Mouse (Mus musculus): Measurements from ENCODE around the gene Arhgdib. TPM values are rescaled to one million over a fixed set of nuclear protein-coding genes. Genes with fewer than 3 reads are reported as not detected.

The Arhgdib gene
- total RNA-seq, 2 experiments from 2014 or later, result 10.2 to 13.0 TPM

DNA sequence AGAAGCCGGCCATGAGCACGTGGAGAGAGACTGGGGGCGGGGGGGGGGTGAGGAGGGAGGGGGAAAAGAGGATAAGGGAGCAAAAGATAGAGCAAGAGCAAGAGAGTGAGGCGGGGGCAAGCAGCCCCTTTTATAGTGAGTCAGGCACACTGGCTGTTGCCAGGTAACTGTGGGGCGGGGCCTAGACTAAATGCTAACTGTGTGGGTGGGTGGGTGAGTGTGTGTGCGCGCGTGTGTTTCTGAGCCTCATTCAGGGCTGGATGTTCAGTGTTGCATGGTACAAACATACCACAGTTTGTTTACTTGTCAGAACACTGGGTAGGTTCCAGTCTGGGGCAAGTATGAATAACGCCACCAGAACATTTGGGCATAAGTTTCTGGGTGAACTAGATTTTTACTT lies 5.2 kb upstream of the Arhgdib start:
- intact Hi-C loops (cut with DNase I), result no loop called here
- no peak for TF ChIP-seq CTCF (IDR thresholded peaks at IDR 0.05)
- peak in 1 of 2 experiments; percentile 41 for DNase-seq (ENCODE audit: extremely low spot score in 1 of 2, low spot score in 2 of 2)
- no peak overlapping the region for H3K27ac ChIP-seq
- no peak overlapping the region for H3K4me3 ChIP-seq

DNA sequence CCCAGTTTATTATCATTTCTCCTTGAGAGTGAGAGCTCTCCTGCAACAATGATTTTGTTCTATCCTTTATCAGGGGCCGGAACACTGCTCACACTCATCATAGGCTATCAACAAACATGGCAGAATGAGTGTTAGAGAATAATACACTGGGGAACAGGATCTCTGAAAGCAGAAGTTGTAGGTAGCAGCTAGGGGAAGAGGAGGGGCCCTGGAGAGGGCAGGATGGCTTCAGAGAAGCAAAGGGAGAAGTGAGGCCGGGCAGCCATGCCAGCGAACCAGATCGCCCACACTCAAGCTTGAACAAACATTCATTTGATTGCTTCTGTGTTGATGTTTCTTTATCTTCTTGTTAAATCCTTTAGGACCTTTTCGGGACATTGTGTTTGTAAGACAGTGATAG lies 4.5 kb upstream of the Arhgdib start:
- intact Hi-C loops (cut with DNase I), result no loop called here
- Histone ChIP-seq H3K4me3 (no peak overlapping the region), H3K27ac (no peak overlapping the region)
- DNase-seq (ENCODE audit: extremely low spot score in 1 of 2, low spot score in 2 of 2), result no peak
- TF ChIP-seq CTCF (IDR thresholded peaks at IDR 0.05), result no peak

DNA sequence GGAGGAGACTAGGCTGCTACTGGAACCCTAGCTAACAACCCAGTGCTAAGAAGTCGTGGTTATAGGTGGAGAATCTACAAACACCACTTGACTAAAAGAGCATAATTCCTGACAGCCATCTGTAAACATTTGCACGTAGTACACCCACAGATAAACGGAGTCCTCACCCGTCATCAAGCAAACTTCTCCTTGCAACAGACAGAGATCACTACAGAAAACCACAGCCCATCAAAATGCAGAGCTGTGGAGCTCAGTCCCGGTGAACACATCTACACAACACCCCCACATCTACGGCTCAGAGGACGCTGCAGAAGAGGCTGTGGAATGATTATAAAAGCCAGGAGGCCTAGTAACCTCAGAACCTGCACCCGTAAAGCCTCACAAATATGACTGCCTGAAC lies 2.8 kb upstream of the Arhgdib start:
- intact Hi-C loops (cut with DNase I), result no loop called here
- Histone ChIP-seq H3K27ac (no peak overlapping the region), H3K4me3 (no peak overlapping the region)
- no peak for DNase-seq (ENCODE audit: extremely low spot score in 1 of 2, low spot score in 2 of 2)
- no peak for TF ChIP-seq CTCF (IDR thresholded peaks at IDR 0.05)

DNA sequence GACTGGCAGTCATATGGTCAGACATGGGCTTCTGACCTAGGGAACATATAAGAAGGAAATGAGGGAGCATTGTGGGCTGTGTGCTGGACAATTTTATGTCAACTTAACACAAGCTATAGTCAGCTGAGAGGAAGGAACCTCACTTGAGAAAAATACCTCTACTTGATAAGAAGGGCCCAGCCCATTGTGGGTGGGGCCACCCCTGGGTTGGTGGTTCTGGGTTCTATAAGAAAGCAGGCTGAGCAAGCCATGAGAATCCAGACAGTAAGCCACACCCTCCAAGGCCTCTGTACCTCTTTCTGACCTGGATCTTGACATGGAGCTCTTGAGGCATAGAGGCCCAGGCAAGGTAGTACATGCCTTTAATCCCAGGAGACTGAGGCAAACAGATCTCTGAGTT lies 1.7 kb upstream of the Arhgdib start:
- no peak overlapping the region for H3K4me3 ChIP-seq
- no peak for TF ChIP-seq CTCF (IDR thresholded peaks at IDR 0.05)
- no peak overlapping the region for H3K27ac ChIP-seq
- DNase-seq (ENCODE audit: extremely low spot score in 1 of 2, low spot score in 2 of 2), result no peak
- intact Hi-C loops (cut with DNase I), result no loop called here

DNA sequence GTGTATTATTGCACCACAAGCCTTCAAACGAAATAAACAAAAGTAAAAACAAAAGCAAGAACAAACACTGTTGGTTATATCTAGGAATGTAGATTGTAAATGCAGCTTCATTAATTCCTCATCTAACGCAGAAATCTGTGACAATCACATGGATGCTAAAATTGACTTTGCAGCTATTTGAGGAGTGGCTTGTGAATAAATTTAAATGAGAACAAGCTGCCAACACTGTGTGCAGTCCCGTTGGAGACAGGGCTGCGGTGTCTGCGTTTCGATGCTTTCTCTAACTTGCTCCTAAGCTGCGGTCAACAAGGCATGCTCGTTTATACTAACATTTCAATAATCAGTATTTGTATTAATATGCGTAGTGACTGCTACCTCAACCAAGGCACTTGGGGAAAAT lies 581 bp upstream of the Arhgdib start:
- no peak for DNase-seq (ENCODE audit: extremely low spot score in 1 of 2, low spot score in 2 of 2)
- intact Hi-C loops (cut with DNase I), result no loop called here

DNA sequence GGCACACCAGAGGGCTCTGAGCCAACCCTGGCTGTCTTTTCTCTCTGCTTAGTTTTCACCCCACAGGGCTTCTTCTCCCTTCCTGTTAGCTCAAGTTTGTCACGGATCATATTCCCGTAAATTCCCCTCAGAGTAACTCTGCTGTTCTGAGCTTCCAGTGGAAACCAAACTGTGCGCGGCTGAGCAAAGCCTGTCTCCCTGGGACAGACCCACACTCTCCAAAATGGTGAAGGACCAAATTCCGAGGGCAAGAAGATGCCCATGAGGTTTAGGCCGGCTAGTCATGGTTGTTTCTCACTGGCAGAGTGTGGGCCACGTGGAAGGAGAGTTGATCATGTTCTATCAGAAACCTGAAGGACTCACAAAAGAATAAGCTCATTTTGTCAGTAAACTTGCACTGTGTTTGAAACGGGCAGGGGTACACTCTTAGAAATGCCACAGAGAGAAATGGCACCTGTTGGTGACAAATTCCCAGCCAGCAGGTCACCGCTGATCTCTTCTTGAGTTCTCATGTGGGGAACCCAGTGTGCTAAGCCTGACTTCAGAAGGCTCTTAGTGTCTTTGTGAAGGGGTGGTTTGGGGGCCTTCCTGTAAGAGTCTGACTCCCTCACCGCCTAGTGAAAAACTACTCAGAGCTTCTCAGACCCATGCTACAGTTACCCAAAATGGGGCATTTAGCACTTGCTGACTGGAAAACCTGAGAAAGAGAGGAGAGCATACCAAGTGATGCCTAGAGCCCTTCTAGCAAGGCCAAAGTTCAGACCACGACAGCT lies 1.3 kb downstream of the Arhgdib start:
- Histone ChIP-seq H3K4me3 (no peak overlapping the region), H3K27ac (peak overlapping the region; percentile 78)
- TF ChIP-seq CTCF (IDR thresholded peaks at IDR 0.05), result no peak
- intact Hi-C loops (cut with DNase I), result no loop called here
- DNase-seq (ENCODE audit: extremely low spot score in 1 of 2, low spot score in 2 of 2), result no peak

More for the DNA sequence above, 581 bp upstream of the Arhgdib start:
- Histone ChIP-seq H3K4me3 (no peak overlapping the region), H3K27ac (peak overlapping the region; percentile 78; the same call in 1 of the 2 replicates)
- TF ChIP-seq CTCF (IDR thresholded peaks at IDR 0.05), result no peak

DNA sequence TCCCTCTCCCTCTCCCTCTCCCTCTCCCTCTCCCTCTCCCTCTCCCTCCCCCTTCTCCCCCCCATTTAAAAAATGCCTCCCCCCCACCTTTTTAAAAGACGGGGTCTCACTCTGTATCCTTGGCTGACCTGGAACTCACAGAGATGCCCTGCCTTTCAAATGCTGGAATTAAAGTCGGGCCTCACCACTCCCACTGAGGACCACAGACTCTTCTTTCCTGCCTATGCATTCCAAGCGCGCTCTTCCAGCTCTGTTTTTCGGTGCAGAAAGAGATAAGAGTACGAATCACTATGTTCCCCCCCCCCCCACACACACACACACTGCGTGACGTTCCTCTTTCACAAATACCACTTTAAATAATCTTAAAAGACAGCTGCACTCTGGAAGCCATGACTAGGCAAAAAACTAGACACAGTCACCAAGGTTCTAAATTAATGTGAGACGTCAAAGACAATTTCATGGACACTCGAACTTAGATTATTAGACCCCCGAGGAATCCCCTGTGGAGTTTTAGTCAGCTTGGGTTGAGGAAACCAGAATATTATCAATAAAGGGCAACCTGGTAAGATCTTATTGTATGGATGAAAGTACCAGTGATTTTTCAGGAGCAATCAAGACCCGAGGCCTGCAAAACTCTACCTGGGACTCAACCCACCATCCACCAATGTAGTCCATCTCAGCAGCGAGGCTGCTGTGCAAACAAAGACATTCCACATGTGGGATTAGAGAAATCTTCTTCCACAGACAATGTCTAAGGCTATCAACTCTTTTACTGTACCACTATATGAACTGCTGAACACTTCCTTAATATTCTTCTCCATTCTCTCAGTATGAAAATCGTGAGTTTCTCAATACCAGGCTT lies 2.1 kb downstream of the Arhgdib start:
- DNase-seq (ENCODE audit: extremely low spot score in 1 of 2, low spot score in 2 of 2), result no peak
- Histone ChIP-seq H3K4me3 (no peak overlapping the region), H3K27ac (peak overlapping the region; percentile 78; the same call in 1 of the 2 replicates)
- intact Hi-C loops (cut with DNase I), result no loop called here
- no peak for TF ChIP-seq CTCF (IDR thresholded peaks at IDR 0.05)

DNA sequence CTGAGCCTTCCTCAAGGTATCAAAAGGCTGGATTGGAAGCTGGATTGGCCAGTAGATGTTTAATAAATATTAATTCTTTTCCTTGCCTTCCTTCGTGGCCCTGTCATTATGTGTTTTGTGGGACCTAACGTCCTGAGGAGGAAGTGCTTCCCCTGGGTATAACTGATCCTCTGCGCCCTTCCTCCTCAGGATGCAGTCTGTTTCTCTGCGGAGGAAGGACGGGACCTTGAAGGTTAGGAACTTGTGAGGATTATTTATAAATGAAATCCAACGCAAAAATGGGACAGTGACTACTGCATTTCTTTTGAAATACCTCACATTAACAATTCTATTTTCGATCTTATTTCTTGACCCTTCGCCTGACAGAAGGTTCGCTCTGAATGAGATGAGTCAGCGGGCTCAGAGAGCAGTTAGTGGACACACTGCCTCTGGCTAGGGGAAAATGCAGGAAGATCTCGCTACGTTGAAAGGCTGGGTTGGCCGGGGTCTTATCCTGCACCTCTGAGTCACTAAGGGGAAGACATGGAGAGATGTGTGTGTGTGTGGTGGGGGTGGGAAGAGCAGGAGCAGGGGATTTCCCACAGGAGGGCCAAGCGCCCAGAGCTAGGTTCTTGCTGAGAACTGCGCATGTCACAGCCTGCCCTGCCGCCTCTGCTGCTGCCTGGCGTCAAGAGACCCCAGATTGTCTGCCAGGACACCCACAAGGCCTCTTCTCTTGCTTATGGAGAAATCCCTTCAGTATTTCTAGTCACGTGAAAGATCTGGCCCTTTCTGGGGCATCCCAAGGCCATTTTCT lies 3.2 kb downstream of the Arhgdib start:
- no peak for DNase-seq (ENCODE audit: extremely low spot score in 1 of 2, low spot score in 2 of 2)
- H3K4me3 ChIP-seq, result no peak overlapping the region
- H3K27ac ChIP-seq, result peak overlapping the region; percentile 28; the same call in 1 of the 2 replicates
- no peak for TF ChIP-seq CTCF (IDR thresholded peaks at IDR 0.05)
- intact Hi-C loops (cut with DNase I), result no loop called here

DNA sequence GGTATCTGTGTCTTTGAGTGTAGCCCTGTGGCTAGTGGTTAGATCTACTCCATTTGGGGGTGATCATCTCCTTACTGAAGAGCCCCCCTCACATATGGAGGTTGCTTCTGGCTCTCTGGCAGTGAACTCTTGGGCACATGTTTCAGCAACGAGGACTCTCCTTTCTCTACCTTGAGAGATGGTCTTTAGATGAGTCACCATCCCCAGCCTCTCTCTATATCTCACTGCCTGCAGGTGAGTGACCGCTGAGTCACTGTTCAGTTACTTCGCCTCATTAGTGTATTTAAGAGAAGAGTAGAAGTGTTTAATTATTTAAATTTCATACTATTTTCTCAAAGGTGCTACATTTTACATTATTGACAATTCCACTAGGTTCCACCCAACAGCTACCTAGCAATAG lies 4.6 kb downstream of the Arhgdib start:
- no peak overlapping the region for H3K27ac ChIP-seq
- intact Hi-C loops (cut with DNase I), result no loop called here
- TF ChIP-seq CTCF (IDR thresholded peaks at IDR 0.05), result no peak
- no peak for DNase-seq (ENCODE audit: extremely low spot score in 1 of 2, low spot score in 2 of 2)
- H3K4me3 ChIP-seq, result no peak overlapping the region

DNA sequence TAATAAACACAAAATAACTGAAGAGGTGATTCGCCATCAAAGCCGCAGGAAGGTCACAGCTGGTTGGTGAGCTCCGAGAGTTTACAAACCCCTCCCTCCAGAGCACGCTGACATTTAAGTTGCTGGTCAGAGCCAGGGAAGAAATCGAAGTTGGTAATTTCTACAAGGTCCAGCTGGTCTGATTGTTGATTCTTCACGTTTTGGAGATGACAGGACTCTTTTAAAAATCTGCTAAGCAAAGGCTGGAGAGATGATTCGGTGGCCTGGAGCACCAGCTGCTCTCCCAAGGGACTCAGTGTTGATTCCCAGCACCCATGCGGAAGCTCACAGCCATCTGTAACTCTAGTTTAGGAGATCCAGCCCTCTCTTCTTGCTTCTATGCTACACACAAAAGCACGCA lies 5.3 kb downstream of the Arhgdib start:
- no peak for DNase-seq (ENCODE audit: extremely low spot score in 1 of 2, low spot score in 2 of 2)
- Histone ChIP-seq H3K4me3 (no peak overlapping the region), H3K27ac (no peak overlapping the region)
- intact Hi-C loops (cut with DNase I), result no loop called here
- TF ChIP-seq CTCF (IDR thresholded peaks at IDR 0.05), result no peak

DNA sequence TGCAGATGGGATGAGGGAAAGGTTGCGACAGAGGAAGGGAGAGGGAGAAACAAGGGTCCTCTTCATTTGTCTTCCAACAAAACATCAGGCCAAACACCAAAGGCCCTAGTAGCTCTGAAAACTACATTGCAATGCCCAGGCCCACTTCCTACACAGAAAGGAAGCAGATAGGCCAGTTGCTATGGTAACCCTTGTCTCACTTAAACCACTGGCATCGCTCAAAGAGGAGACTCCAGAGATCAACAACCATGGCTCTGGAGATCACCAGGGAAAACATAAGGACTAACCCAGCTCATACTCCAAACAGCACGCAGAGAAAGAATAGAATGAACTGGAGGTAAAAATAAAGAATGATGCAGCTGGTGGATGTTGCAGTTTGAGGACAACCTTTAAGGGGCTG lies 6.5 kb downstream of the Arhgdib start:
- no peak for TF ChIP-seq CTCF (IDR thresholded peaks at IDR 0.05)
- intact Hi-C loops (cut with DNase I), result no loop called here
- no peak overlapping the region for H3K4me3 ChIP-seq
- H3K27ac ChIP-seq, result no peak overlapping the region
- DNase-seq (ENCODE audit: extremely low spot score in 1 of 2, low spot score in 2 of 2), result no peak

DNA sequence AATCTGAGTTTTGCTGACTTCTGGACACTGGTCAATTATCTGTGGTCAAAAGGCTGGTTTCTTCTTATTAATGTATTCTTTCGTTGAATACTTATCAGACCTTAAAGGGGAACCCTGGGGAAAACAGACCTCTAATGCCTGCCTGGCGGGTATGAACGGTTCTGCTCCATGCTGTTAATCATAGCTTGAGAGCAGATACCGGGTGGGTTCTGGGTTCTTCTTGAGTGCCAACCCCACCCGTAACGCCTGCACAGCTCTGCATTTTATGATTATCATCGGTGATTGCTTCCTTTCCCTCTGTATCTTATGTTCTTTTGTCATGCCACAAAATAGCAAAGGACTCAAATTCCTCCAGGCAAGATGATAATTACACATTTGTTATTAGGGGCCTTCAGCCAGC lies 7.6 kb downstream of the Arhgdib start:
- intact Hi-C loops (cut with DNase I), result no loop called here
- H3K4me3 ChIP-seq, result no peak overlapping the region
- no peak overlapping the region for H3K27ac ChIP-seq
- TF ChIP-seq CTCF (IDR thresholded peaks at IDR 0.05), result no peak
- no peak for DNase-seq (ENCODE audit: extremely low spot score in 1 of 2, low spot score in 2 of 2)

All from left cerebral cortex, adult 2 months (tissue).